Mouse (Mus musculus): ENCODE measurements around the gene Cdc37.

- TF ChIP-seq MAFK (IDR thresholded peaks at IDR 0.05; ENCODE audit: borderline replicate concordance, low read depth, low read length) = no peak
- TF ChIP-seq GATA1 (IDR thresholded peaks at IDR 0.05; ENCODE audit: low read depth, low read length) = peak; percentile 70
- TF ChIP-seq MAZ (IDR thresholded peaks at IDR 0.05; ENCODE audit: low read depth, low read length) = no peak
- no peak for TF ChIP-seq SIN3A (IDR thresholded peaks at IDR 0.05; ENCODE audit: low read length)
- TF ChIP-seq E2F4 (IDR thresholded peaks at IDR 0.05; ENCODE audit: borderline replicate concordance, low read depth, low read length) = no peak
- TF ChIP-seq USF1 (IDR thresholded peaks at IDR 0.05; ENCODE audit: low read depth, low read length) = no peak
- no peak for TF ChIP-seq CTCF (IDR thresholded peaks at IDR 0.05 in 2 of 3, conservative IDR thresholded peaks at IDR 0.05 in 1 of 3; ENCODE audit: control insufficient read depth in 1 of 3, insufficient read depth in 1 of 3, low read depth in 2 of 3, low read length in 3 of 3, poor library complexity in 1 of 3, severe bottlenecking in 1 of 3)
- no peak for TF ChIP-seq NELFE (IDR thresholded peaks at IDR 0.05; ENCODE audit: low read depth, low read length)
- TF ChIP-seq RCOR1 (IDR thresholded peaks at IDR 0.05; ENCODE audit: low read depth, low read length) = no peak
- no peak for TF ChIP-seq ZKSCAN1 (IDR thresholded peaks at IDR 0.05; ENCODE audit: low read depth, low read length)
These were observed 58.6 kb downstream of the Cdc37 start for GRCm38 (mm10) chr9:21090972-21091706.
